Mouse (Mus musculus) monocyte, adult 59 days (primary cell): ENCODE data around the gene Irf4. TPM values are rescaled to one million over a fixed set of nuclear protein-coding genes. Genes with fewer than 3 reads are reported as not detected.

Experiments used
- total RNA-seq, 2 experiments: library from RNA; stranded (reverse); gene quantifications; one replicate each; pipeline ENCODE4 v1.2.4; 2023

Gene Irf4
- total RNA-seq, result 10 to 100 TPM; 50.2 to 62.3 TPM

DNA sequence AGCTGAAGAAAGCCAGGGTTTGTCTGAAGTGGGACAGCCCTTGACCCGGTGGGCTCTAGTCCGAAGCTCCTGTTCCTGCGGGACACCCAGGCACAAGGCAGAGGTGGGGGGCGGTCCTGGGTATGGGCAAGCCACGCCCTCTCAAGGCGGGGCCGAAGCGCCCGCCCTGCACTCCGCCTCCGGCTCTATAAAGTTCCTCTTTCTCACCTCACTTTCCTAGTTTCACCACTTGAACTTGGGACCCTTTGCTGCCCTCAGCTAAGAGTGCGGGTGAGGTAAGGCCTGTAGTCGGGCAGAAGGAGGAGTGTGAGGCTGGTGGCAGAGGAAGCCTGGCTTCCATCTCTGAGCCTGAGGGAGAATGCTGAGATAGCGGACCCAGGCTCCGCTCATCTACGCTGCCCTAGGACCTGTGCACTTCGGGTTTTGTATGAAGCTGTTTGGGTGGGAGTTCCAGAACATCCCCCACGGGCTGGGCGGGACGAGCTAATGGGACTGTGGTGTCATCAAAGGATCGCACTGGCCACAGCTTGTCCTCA, at the start of gene Irf4:
Gene Irf4, plus strand, starts transcription at position 206 of the 536 bp plus-strand sequence.

Other genes starting within 250 kb of the Irf4 start
- 10 to 100 TPM; 75.3 to 81.7 TPM for gene Uqcrfs1, start 203.9 kb upstream of the Irf4 start, total RNA-seq
- 10 to 100 TPM; 62.6 to 68.4 TPM for gene Dusp22, start 89.2 kb upstream of the Irf4 start, total RNA-seq
- gene Hus1b, start 198.5 kb downstream of the Irf4 start, total RNA-seq, result 1 to 10 TPM; 1.1 to 1.6 TPM
- 10 to 100 TPM; 57.7 to 58.8 TPM for gene Exoc2, start 224.9 kb downstream of the Irf4 start, total RNA-seq
- not detected for gene Gm5447, start 225.0 kb downstream of the Irf4 start, total RNA-seq